Mouse (Mus musculus) gastrocnemius, postnatal 36 days (tissue): ENCODE measurements around the gene Rtbdn. TPM values are rescaled to one million over a fixed set of nuclear protein-coding genes. Genes with fewer than 3 reads are reported as not detected.

Experiments used
- DNase-seq, 2 experiments: peaks; one replicate each; pipeline ENCODE4 v3.0.0; 2022
- intact Hi-C: fragments of 180-260 bp; cut with DNase I; formaldehyde crosslinking; loops from one replicate; pipeline ENCODE4 v1.15.1; 2025
- total RNA-seq, 2 experiments: library from RNA; stranded (reverse); gene quantifications; 2 replicates each; pipeline ENCODE4 v1.2.3; 2021

Rtbdn gene
- total RNA-seq, 2 experiments from 2014 or later: not detected

DNA sequence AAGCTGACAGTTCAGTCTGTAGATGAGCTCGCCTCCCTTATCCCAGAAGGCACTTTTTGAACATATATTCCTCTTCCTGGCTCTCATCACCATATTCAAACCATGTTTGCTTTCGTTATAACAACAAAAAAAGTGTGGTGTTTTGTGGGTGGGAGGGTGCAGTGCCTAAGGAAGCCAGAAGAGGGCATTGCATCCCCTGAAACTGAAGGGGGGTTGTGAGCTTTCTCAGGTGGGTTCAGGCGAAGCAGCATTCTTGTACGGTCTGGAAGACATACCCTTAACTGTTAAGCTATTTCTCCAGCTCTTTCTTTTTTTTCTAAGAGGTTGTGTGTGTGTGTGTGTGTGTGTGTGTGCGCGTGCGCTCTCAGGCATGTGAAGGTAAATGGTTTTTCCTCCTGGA is 28.6 kb downstream of the Rtbdn start:
- DNase-seq: no peak
- intact Hi-C loops: no loop called here

DNA sequence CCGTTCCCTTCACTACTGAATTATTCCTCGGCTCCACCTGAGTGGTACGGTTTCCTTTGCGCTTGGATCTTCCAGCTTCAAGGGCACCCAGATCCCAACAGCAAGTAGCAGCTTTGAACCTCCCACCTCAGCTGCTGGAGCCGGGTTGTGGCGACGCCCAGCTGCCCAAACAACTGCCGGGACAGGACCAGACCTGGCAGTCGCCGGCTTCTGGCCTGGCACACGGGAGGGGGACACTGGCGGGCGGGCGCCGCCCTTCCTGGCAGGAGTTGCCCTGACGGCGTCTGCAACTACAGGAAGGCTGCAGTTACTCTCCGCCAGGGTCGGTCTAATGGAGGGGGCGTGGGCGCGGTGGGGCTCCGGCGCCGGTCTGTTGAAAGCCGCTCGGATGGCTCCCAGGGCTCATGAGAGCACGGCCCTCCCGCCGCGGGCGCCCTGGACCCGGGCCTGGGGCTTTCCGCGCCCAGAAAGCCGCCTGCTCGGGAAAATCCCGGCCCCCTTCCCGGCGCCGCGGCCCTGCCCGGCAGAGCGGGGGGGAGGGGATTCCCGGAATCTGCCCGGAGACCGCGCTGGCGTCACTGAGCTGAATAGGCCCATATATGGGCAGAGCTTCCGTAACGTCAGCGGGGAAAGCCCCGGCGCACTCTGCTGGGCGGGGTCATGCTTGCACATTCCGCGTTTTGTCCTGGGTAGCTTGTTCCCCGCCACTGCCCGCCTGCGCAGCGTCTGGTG is 29.4 kb downstream of the Rtbdn start:
- intact Hi-C loops: no loop called here
- DNase-seq: peak; percentile 93 to 94

DNA sequence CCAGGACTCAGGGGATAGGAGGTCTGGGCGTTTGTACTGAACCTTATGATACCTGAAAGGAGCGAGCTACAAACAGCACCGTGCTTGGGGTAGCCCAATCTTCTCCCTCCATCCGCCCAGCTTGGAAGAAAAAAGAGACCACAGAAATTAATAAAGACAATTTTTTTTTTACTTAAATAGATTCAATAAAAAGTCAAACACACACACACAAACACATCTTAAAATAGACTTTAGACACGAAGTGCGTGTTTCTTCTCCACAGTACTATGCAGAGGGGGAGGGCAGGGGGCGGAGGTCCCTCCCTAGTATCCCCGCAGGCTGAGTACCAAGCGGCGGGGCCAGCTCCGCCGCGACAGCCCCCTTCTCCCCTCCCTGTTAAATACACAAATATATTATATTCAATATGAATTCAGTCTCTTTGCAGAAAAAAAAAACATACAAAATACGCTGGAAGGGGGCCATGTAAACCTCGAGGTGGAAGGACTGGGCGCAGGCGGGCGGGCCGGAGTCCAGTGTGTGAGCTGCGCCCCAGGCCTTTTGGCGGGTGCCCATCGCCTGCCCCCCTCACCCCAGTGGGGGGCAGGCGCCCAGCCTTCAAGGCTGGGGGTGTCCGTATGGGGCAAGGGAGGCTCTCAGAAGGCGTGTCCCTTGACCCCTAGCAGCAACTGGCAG is 30.1 kb downstream of the Rtbdn start:
- no peak for DNase-seq
- intact Hi-C loops: no loop called here

DNA sequence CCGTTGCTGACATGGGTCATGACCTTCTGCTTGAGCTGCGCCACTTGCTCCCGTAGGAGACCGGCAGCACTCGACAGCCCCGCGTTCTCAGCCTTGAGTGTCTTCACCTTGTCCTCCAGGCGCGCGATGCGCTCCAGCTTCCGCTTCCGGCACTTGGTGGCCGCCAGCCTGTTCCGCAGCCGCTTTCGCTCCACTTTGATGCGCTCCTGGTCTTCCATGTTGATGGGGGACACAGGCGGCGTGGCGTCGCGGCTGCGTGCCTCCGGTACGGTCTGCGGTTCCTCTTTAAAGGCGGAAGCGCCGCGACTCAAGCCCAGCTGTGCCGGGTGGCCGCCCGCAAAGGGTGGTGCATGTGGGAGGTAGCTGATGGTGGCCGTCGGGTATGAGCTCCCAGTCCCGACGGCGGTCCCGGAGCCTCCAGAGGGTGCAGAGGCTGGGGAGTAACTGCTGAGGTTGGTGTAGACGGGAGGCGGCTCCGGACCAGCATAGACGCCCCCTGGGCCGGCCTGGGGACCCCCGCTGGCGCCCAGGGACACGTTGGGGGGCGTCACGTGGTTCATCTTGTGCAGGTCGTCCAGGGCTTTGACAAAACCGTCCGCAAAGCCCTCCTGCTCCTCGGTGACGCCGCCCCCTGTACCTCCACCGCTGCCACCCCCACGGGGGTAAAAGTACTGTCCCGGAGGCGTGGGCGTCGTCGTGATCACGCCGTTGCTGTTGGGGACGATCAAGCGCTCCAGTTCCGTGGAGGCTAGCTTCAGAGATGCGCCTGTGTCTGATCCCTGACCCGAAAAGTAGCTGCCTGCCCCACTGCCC is 30.9 kb downstream of the Rtbdn start:
- intact Hi-C loops: no loop called here
- DNase-seq: peak; percentile 44 to 73

DNA sequence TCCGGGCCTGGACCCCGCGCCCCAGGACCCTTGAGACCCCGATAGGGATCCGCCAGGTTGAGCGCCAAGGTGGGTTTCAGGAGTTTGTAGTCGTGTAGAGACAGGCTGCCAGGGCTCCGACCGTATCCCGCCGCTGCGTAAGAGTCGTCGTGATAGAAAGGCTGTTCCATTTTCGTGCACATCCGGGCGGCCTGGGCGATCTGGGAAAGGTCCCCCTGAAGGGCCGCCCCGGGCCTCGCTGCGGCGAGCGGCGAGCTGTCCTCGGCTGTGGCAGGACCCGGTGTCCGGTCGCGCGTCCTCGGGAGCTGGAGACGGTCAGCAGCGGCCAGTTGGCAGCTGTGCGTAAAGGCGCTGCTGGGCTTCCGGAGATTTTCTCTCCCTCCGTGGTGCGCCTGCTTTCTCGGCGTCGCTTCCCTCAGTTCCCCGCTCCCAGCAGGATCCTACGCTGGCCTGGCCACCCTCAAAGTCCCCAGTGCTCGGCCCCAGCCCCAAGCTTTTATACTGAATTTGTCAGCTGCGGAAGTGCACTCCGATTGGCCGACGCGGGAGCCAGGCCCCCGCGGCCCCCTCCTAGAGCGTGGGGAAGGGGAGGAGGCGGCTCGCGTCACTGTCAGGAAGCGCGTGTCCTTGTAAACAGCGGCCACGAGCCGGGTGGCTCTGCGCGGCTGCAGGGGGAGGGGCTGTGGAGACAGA is 31.6 kb downstream of the Rtbdn start, which contains the start of gene Junb:
TSS of gene Junb (minus strand) at position 471 of the 693 bp plus-strand sequence.
- intact Hi-C loops: no loop called here
- DNase-seq: peak; percentile 95

DNA sequence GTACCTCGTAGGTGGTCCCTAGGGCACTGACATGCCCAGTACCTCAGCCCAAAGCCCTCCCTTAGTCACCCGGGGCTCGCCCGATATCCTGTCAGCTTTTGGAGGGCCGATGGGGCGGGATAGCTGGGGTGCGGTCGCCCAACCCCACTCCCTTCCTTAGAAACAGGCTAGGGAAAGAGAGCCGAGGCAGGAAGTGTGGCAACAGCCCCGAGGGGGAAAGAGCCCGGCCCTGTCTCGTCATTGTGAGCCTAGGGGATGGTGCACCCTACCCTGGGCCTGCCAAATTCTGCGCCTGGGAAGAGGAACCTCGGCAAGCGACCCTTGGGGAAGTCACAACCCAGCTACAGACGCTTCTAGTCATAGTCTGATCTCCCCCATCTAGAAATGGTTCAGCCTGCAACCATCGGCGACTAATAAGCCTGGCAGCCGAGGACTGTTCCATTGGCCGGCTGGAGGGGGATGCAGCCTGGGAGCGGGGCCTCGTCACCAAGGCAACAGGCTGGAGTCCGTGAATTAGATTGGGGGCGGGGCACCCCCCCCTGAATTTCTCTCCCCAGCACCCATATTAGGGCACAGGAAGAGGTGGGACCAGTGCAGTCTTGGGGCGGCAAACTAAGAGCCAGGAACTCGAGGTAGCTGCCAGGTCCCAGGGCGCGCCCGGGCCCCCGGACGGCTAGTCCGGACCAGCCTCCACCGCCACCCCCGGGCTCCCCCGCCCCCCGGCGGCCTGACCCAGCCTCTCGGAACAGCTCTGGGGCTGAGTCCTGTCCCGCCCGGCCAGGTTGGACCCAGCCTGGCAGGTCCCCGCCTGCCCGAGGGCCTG is 33.0 kb downstream of the Rtbdn start:
- intact Hi-C loops: no loop called here

DNA sequence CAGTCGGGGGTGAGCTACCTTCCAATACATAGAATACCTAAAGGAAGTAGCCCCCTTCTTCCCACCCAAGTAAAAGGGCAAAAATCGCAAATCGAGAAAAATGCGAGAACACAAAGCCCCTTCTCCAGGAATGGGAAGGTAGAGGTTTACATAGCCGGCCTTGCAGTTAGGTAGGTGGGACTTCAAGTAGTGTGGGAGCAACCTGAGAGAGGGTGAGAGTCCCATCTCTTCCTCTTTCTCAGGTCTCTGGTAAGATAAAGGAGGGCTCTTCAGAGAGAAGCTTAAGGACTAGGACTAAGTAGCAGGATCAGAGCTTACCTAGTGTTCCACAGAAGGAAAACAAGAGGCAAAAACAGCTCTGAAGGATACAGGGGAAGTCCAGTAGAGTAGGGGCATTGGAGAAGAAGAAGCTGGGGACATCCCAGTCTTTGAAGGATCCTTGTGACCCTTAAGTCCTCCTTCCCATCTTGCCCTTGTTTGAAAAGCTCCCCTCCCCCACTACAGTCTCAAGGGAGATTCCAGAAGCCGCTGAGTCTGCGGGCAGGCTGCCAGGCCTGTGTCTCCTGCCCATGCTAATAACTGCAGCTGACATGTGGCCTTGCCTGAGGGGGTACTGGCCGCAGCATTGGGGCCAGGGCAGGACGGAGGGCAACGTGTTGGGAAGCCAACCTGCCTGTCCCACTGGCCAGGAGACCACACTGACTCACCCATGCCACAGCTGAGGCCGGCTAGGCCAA is 34.0 kb downstream of the Rtbdn start:
- intact Hi-C loops: no loop called here
- peak; percentile 59 to 64 for DNase-seq

More for the DNA sequence above, 33.0 kb downstream of the Rtbdn start:
- DNase-seq: peak; percentile 88 to 89

DNA sequence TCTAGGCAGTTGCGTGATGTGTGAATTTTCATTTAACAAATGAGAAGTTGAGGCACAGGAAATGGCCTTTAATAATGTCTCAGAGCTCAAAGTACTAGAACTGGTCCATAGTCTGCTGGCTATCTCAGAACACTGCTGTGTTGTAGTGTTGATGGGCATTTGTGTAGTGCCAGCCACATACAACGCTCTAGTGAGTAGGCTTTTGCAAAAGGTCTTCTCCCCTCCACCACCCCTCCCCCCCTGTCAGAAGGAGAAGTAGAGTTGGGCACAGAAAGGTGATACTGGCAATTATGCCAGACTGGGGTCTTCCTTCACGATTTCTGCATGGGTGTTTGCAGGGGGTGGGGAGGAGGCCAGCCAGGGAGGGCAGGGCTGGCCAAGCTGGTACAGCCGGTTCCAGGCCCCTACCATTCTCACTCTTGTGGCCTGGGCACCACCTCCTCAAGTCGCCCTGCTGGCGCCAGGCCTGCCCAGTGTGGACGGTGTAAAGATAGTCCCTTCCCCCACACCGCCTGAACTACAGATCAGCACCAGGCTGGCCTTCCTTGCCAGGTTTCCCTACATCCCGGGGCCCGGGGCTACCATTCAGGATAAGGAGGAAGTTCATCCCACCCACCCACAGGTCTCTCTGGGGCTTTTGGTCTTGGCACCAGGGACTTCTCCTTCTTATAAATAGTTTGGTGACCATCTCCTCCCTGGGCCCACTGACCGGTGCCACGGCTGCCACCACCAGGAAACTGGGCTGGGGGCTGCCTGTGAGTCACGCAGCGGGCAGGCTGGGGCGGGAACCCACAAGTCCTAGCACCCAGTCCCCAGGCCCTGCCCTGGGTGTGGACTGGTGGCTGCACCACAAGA is 35.1 kb downstream of the Rtbdn start:
- no peak for DNase-seq
- intact Hi-C loops: no loop called here

DNA sequence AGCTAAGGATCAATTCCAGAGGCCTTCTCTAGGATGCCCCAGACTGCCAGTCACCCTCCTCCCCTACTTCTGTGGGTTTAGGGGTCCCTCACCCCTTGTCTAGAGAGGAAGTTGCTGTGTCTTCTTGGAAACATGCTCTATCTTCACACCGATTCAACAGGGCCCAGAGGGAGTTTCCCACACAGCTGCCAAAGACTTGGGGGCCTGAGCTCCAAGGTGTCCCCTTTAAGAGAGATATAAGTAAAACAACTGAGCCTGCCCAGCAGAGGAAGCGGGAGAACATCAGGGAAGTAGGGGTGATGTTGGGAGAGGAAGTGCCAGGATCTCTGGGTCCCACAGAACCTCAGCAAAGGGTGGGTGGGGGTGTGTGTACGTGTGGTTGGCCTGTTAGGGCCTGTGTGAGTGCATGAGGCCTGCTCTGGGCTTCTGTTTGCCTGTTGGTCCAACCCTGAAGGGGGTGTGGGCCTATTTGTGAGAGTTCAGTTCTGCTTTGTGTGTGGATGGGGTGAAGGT is 35.8 kb downstream of the Rtbdn start:
- no peak for DNase-seq
- intact Hi-C loops: no loop called here

DNA sequence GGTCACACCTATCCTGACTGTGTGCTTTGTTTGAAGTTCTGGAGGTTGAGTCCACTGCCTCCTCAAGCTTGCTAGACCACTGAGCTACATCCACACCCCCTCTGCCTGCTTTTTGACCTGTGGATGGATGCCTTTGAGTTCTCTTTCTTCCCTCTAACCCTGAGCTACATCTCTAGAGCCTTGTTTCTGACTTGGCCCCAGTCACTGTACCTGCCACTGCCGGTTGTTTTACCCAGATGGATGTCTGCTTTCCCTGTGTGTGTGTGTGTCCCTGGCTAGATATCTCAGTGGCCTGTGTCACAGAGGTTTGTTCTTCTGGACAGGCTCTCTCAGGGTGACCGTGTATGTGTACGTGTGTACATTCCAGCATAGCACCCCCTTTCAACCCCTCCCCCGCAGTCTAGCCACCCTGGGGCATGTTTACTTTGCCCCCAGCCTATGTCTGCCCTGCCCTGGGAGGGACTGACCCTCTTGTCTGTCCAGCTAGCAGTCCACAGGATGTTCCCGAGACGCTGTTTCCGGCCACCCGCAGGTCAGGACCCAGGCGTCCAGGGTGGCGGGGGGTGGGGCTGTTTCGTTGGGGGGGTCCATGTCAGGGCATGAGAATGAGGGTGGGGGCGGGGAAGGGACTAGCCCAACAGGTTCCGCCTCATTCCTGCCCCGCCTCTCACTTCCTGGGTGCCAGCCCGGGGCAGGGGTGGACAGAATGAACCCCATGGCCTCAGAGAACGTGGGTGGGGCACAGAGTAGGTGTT is 37.7 kb downstream of the Rtbdn start:
- intact Hi-C loops: no loop called here
- no peak for DNase-seq

DNA sequence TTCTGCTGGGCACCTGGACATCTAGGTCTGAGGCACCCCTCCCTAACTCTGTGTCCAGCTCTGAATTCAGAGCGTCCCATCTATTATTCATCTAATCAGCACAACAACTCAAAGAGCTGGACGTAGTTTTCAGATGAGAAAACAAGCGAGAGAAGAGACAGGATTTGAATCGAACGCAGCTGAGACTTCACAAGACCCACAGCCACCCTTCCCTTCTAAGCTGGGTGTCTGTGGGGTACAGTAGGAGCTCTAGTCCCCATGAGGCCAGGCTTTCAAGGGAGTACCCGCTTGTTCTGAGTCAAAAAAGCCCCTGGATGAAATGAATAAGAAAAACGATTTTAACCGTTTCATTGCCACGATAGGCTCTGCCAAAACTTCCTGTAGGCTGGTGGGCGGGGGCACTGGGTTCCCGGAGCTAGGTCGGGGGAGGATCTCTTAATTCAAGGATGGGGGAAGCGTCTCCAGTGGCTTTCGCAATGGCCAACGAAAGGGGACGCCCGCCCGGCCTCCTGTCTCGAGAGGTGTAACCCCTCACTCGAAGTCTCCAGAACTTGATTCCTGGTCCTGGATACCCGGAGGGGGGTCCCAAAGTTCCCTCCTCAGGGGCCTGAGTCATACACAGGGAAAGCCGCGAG is 38.4 kb downstream of the Rtbdn start:
- DNase-seq: no peak
- intact Hi-C loops: no loop called here

DNA sequence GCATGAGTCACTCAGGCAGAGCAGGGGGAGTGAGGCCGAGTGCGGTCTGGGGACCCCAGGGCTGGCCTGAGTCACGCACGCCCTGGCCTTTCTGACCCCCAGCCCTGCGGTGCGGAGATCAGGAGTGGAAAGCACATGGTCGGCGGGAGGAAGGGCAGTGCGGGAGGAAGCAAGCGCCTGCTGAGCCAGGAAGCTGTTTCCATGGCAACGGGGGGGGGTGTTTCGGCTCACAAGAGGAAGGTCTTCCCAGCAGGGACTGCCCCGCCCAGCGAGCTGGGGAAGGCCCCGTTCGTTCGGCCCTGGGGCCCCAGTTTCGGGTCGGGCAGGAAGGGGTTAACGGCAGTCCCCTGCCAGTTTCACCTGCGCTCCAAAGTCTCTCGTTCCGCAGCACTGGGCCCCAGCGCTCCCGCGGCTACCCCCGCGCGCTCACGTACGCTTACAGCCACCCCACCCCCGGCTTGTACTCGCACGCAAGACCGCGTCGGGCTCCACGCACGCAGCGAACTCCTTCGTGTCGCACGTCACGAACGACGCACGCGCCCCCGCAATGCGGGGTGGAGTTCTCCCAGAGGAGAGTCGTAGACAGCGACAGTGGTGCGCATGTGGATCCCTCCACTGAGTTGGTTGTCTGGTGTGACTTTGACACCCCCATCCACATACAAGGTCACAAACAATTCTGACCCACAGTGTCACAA is 39.0 kb downstream of the Rtbdn start:
- intact Hi-C loops: no loop called here
- DNase-seq: peak; percentile 72 to 79

DNA sequence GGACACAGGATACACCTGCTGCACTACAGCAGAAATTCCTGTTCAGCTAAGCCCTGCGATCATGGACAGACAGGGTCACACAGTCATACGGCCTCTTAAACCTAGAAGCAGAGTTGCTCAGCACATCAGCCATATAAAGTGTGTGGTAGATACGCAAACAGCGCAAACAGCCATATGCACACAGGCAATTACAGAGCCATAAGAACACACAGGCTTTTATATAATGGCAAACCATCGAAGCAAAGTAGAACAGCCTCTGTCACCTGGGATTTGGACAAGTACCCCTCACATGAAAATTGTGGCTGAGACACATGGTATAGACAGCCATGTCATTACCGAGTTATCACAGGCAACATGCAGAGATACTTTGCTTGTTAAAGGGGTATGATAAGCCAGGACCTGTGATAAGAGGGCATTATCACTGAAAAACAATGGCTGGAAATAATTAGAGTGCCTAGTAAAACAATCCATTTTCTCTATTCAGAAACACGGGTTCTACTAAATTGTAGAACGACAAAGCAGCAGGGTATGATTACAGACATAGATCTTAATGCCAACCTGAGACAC is 39.7 kb downstream of the Rtbdn start:
- intact Hi-C loops: no loop called here
- DNase-seq: no peak

DNA sequence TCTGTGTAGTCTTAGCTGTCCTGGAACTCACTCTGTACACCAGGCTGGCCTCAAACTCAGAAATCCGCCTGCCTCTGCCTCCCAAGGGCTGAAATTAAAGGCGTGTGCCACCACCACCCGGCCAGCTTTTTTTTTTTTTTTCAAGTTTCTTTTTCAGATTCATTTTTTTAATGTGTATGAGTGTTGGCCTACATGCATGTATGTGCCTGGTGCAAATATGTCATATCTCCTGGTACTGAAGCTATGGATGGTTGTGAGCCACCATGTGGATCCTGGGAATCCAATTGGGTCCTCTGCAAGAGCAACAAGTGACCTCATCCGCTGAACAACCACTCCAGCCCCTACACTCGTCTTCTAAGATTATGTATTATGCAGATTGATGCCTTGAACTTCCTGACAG is 40.6 kb downstream of the Rtbdn start:
- DNase-seq: no peak
- intact Hi-C loops: no loop called here

DNA sequence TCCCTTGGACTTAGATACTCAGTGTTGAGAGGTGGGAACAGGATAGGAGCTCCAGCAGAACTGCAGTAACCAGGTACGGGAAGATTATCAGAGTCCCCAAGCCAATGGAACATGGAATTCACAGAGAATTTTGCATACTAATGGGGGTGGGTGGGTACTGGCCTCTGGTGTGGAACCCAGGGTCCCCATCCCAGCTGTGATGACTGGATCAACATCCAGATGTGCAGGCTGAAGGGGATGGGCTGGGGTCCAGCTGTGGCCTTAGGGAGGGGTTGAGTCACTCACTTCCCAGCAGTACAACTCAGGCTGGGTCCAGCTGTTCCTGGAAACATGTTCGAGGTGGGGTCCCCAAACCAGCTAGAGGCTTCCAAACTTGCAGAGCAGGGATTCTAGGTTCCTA is 41.1 kb downstream of the Rtbdn start:
- intact Hi-C loops: no loop called here
- no peak for DNase-seq

DNA sequence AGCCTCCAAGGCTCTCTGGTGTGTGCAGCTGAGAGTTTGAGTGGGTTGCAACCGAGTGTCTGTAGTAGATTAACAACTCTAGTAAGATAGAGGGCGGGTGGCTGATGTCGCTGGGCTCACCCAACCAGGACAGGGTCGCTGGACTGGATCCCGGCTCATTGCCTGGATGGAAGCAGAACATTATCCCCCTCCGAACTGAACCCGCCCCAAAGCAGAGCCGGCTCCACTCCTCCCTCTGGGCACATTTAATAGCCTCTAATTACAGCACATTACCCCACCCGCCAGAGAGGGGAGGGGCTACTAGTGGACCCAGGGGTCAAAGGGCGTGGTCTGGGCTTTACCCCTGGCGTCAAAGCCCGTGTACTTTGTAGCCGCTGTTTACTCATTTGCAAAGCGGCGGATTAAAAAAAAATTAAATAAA is 42.5 kb downstream of the Rtbdn start:
- intact Hi-C loops: no loop called here
- DNase-seq: peak in 1 of 2 experiments; percentile 66
